Mouse (Mus musculus): ENCODE measurements around the gene Ilkap.

Gene Ilkap

GRCm38 (mm10) chr1:91356105-91356504, 42.5 kb downstream of the Ilkap start:
- no peak for DNase-seq (ENCODE audit: low spot score in 2 of 2)

GRCm38 (mm10) chr1:91352277-91352676, 46.3 kb downstream of the Ilkap start:
- DNase-seq (ENCODE audit: low spot score in 2 of 2), result no peak

GRCm38 (mm10) chr1:91351249-91351648, 47.4 kb downstream of the Ilkap start:
- no peak for DNase-seq (ENCODE audit: low spot score in 2 of 2)

GRCm38 (mm10) chr1:91350841-91351240, 47.8 kb downstream of the Ilkap start, which contains the start of gene Klhl30:
TSS of gene Klhl30 (plus strand) at chr1:91351016.
- no peak for DNase-seq (ENCODE audit: low spot score in 2 of 2)

GRCm38 (mm10) chr1:91346892-91347291, 51.7 kb downstream of the Ilkap start:
- DNase-seq (ENCODE audit: low spot score in 2 of 2), result peak; percentile 66 to 82

GRCm38 (mm10) chr1:91344921-91345685, 53.5 kb downstream of the Ilkap start:
- DNase-seq (ENCODE audit: low spot score in 2 of 2), result no peak

- no peak for DNase-seq (ENCODE audit: low spot score in 2 of 2)
Measured at GRCm38 (mm10) chr1:91344001-91344400, 54.6 kb downstream of the Ilkap start.

GRCm38 (mm10) chr1:91337355-91337754, 61.3 kb downstream of the Ilkap start:
- DNase-seq (ENCODE audit: low spot score in 2 of 2), result no peak

GRCm38 (mm10) chr1:91333582-91333981, 65.0 kb downstream of the Ilkap start:
- no peak for DNase-seq (ENCODE audit: low spot score in 2 of 2)

GRCm38 (mm10) chr1:91332102-91332501, 66.5 kb downstream of the Ilkap start:
- no peak for DNase-seq (ENCODE audit: low spot score in 2 of 2)

- DNase-seq (ENCODE audit: low spot score in 2 of 2), result no peak
Measured at GRCm38 (mm10) chr1:91325488-91326042, 73.0 kb downstream of the Ilkap start.

GRCm38 (mm10) chr1:91324646-91325045, 74.0 kb downstream of the Ilkap start:
- DNase-seq (ENCODE audit: low spot score in 2 of 2), result no peak

Data from spleen, postnatal 4 days (tissue).